Mouse (Mus musculus) liver, postnatal 0 days (tissue): ENCODE results near the gene Igsf9. TPM values are rescaled to one million over a fixed set of nuclear protein-coding genes. Genes with fewer than 3 reads are reported as not detected.
A peak's percentile ranks its signal among the peaks of the same experiment; 100 is the strongest.

Experiments used
- ATAC-seq: fragments of 200-750 bp; cut with Nextera tagmentation; 2 replicates; pipeline ENCODE4 v1.8.0; 2017; ENCODE audit warnings: mild to moderate bottlenecking, moderate library complexity
- DNase-seq: peaks from one replicate; pipeline ENCODE4 v3.0.0-alpha.2; 2016
- H3K27ac ChIP-seq: fragments of 300-500 bp; sonication (generic); 2 replicates; pipeline ENCODE4 v1.5.1; 2014; ENCODE audit warnings: antibody characterized with exemption, moderate library complexity, mild to moderate bottlenecking, low read depth
- H3K27me3 ChIP-seq: fragments of 300-500 bp; sonication (generic); 2 replicates; pipeline ENCODE4 v1.6.1; 2014; ENCODE audit warnings: low read length, control low read depth, mixed read lengths; ENCODE audit not compliant: insufficient read depth
- H3K36me3 ChIP-seq: fragments of 300-500 bp; sonication (generic); replicated peaks from 2 replicates; pipeline ENCODE4 v1.6.1; 2014; ENCODE audit warnings: mild to moderate bottlenecking, control low read depth, low read length, moderate library complexity, mixed read lengths; ENCODE audit not compliant: insufficient read depth
- H3K4me1 ChIP-seq: fragments of 300-500 bp; sonication (generic); 2 replicates; pipeline ENCODE4 v1.6.1; 2014; ENCODE audit warnings: antibody characterized with exemption, mild to moderate bottlenecking, control low read depth; ENCODE audit not compliant: insufficient read depth
- H3K4me2 ChIP-seq: fragments of 300-500 bp; sonication (generic); 2 replicates; pipeline ENCODE4 v1.6.1; 2014; ENCODE audit warnings: low read depth, mild to moderate bottlenecking, low read length, moderate library complexity, mixed read lengths
- H3K4me3 ChIP-seq: fragments of 300-500 bp; sonication (generic); 2 replicates; pipeline ENCODE4 v1.5.1; 2014; ENCODE audit warnings: low read depth, low read length
- H3K9ac ChIP-seq: fragments of 300-500 bp; sonication (generic); replicated peaks from 2 replicates; pipeline ENCODE4 v1.6.1; 2014; ENCODE audit warnings: mild to moderate bottlenecking, moderate library complexity
- H3K9me3 ChIP-seq: fragments of 300-500 bp; sonication (generic); 2 replicates; pipeline ENCODE4 v1.6.1; 2016; ENCODE audit warnings: mild to moderate bottlenecking, control low read depth, low read length, mixed read lengths
- CTCF ChIP-seq: sonication (generic); IDR thresholded peaks from 2 replicates; pipeline ENCODE4 v1.5.1; 2016; ENCODE audit warnings: antibody characterized with exemption, low read depth
- EP300 ChIP-seq: IDR thresholded peaks from 2 replicates; pipeline ENCODE4 v1.6.1; 2016; ENCODE audit warnings: antibody characterized with exemption, low read depth, mild to moderate bottlenecking
- WGBS: fragments of 180-500 bp; shearing (Covaris S2); extraction: QIAGEN DNeasy Blood & Tissue Kit; methylation state at CpG from one replicate; pipeline ENCODE4 v1.1.7; 2014; ENCODE audit not compliant: insufficient replicate concordance; 5-methylcytosine and 5-hydroxymethylcytosine counted together
- polyA plus RNA-seq: library from polyadenylated mRNA; unstranded; fragments of >200 nt; fragmentation: Nextera tagmentation; extraction: Ambion mirVana; gene quantifications from 2 replicates; pipeline ENCODE4 v1.2.1, GENCODE M21; 2015

Igsf9 gene
- polyA plus RNA-seq, 1 experiment from 2014 or later, result 0.73 TPM

DNA sequence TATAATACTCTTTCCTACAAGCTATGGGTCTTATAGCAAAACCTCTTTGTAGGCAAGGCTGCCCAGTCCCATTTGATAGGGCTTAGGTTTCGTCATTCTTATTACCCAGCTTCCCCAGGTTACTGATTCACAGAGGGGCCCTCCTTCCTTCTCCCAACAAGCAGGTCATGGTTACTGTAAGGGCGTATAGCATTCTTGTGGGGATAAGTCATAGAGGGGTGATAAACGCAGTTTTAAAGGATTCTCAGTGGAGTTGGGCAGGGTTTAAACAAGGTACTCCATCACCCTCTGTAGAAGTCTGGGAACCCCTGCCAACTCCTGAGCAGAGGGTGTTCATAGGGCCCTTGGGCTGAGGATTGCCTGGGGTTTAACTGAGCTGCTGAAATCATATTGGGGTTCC, 19.1 kb upstream of the Igsf9 start:
- Histone ChIP-seq H3K27me3 (no peaks in the 10 kb centered on the region), H3K4me1 (peaks cover 12% of the 10 kb centered on the region; the same call in 1 of the 2 replicates), H3K27ac (no peak overlapping the region), H3K4me2 (no peak overlapping the region), H3K4me3 (no peak overlapping the region), H3K36me3 (no peaks in the 10 kb centered on the region), H3K9ac (no peak overlapping the region), H3K9me3 (no peaks in the 10 kb centered on the region)
- 47% methylated on average over 3 of the region's 3 CpGs for WGBS
- no peak for DNase-seq
- peak; percentile 49; the same call in 1 of the 2 replicates for ATAC-seq
- TF ChIP-seq EP300 (no peak), CTCF (no peak)

DNA sequence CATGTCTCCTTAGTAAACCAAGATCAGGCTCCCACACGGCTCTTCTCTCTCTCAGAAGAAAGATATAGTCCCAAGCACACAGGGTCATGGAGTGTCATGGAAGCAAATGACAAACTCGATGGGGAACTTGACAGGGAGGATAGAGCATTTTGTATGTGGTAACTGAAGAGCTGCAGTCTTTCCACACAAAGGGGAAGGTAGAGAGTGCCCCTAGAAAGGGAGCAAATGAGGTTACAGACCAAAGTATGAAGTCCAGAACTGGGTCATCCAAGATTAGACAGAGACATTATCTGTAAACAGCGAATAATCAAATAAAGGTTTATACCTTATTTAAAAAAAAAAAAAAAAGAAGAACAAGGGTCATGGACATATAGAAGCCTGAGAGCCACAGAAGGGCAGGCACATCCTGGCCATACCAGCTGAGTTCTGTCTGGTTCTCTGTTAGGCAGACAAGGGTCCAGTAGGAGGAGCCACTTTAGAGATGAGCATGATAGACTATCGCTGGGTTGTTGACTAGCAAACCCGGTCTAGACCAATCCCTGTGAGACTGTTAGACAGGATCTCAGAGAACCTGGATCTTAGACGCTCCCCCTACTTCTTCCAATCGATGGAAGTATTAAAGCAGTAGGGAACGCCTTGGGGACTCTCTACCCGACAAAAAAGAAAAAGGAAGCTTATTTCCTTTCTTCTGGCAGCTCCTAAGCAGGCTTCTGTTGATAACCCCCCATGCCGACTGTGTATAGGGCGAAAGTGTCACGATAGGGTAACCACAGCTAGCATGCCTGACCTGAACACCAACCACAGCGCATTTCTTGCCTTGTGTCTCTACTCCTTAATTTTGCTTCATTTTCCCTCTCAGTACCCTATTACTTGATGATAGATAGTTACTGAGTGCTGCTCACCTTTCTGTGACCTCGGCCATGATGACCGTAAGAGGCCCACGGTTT, 17.9 kb upstream of the Igsf9 start:
- WGBS, result 42% methylated on average over 16 of the region's 16 CpGs
- no peaks in the 10 kb centered on the region for H3K27me3 ChIP-seq
- H3K9ac ChIP-seq, result no peak overlapping the region
- H3K4me1 ChIP-seq, result peaks cover 12% of the 10 kb centered on the region; the same call in 1 of the 2 replicates
- TF ChIP-seq EP300, result no peak
- TF ChIP-seq CTCF, result 0 out of 2 replicates have a peak, but pooled peaks have one; percentile 13
- no peak overlapping the region for H3K4me2 ChIP-seq
- ATAC-seq (no peak), DNase-seq (no peak)
- no peak overlapping the region for H3K4me3 ChIP-seq
- no peaks in the 10 kb centered on the region for H3K9me3 ChIP-seq
- H3K27ac ChIP-seq, result no peak overlapping the region
- no peaks in the 10 kb centered on the region for H3K36me3 ChIP-seq

DNA sequence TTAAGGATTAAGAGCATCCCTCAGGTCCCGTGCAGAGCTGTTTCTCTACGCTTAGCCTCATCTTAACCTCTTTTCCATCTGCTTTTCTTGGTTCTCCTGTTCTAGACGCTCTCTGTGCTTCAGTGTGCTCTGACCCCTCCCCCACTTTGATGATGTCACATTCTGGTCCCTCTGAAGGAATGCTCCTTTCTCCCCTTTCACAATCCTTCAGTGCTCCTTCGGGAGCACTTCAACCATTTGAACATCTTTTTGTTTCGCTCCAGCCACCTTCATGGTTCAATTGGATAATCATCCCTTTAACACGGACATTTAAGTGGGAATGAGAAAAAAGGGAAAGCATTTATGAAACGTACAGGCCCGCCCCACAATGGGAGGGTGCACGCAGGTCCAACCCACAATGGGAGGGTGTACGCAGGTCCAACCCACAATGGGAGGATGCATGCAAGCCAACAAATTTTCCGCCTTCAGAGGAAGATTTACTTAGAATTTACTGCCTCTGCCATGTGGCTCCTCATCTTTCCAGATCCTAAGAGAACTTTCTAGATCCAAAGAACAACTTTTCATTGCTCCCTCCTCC, 13.2 kb upstream of the Igsf9 start:
- ATAC-seq, result no peak
- WGBS, result 82% methylated on average over 11 of the region's 11 CpGs
- Histone ChIP-seq H3K9ac (no peak overlapping the region), H3K27ac (no peak overlapping the region), H3K27me3 (no peaks in the 10 kb centered on the region), H3K4me2 (no peak overlapping the region), H3K9me3 (no peaks in the 10 kb centered on the region), H3K4me1 (0 out of 2 replicates have a peak, but pooled peaks cover 7% of the 10 kb centered on the region), H3K36me3 (no peaks in the 10 kb centered on the region), H3K4me3 (no peak overlapping the region)
- TF ChIP-seq CTCF (no peak), EP300 (no peak)
- no peak for DNase-seq

DNA sequence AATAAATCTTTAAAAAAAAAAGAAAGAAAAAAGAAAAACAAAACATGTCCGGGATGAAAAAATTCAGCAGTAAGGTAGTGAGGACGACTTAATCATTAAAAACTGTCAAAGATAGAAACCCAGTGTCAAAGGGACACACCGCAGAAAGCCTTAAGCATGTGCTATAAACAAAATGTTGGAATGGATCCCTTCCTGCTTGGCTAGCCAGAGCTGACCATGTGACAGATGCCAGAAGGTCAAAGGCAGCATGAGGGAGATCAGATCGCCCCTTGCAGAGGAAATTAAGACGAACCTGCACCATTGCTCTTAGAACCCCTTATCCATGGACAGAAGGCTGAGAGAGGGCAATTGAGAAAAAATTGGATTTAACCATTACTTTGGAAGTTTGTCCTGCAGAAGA, 12.2 kb upstream of the Igsf9 start:
- no peak overlapping the region for H3K4me3 ChIP-seq
- H3K9me3 ChIP-seq, result no peaks in the 10 kb centered on the region
- no peak overlapping the region for H3K4me2 ChIP-seq
- peaks cover 6% of the 10 kb centered on the region; the same call in 1 of the 2 replicates for H3K4me1 ChIP-seq
- TF ChIP-seq EP300, result no peak
- TF ChIP-seq CTCF, result no peak
- ATAC-seq (no peak), DNase-seq (no peak)
- no peaks in the 10 kb centered on the region for H3K27me3 ChIP-seq
- no peak overlapping the region for H3K27ac ChIP-seq
- WGBS, result 63% methylated on average over 5 of the region's 5 CpGs
- H3K36me3 ChIP-seq, result no peaks in the 10 kb centered on the region
- no peak overlapping the region for H3K9ac ChIP-seq

DNA sequence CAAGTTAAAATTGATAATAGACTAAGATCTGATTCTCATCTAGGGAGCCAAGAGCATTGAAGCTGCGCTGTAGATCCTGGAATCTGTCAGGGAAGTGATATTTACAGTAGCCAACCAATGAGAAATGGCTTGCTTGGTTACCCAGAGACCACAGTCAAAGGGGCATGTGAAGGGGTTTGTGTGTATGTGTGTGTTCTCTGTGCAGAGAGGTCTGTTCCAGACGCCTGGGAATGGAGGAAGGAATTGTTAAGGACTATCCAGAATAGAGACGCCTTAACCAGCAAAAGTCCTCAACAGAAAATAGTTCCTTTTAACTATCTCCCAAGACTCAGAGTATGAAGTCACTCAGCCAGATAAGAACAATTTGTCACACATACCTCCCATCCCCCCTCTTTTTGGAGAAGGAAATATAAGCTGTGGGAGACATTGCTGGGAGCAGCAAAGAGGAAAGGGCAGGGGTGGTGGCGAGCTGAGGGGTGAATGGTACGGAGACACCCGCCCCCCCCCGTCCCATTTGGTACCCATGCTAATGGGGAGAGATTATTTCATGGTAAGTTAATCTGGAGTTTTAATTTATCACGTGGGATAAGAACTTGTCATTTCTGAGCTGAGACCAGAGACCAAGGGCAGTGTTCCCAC, 11.7 kb upstream of the Igsf9 start:
- Histone ChIP-seq H3K9me3 (no peaks in the 10 kb centered on the region), H3K27ac (no peak overlapping the region), H3K4me2 (no peak overlapping the region), H3K36me3 (no peaks in the 10 kb centered on the region), H3K4me3 (no peak overlapping the region), H3K27me3 (no peaks in the 10 kb centered on the region), H3K4me1 (peaks cover 11% of the 10 kb centered on the region), H3K9ac (no peak overlapping the region)
- TF ChIP-seq CTCF (no peak), EP300 (no peak)
- DNase-seq, result no peak
- no peak for ATAC-seq
- 41% methylated on average over 8 of the region's 8 CpGs for WGBS

DNA sequence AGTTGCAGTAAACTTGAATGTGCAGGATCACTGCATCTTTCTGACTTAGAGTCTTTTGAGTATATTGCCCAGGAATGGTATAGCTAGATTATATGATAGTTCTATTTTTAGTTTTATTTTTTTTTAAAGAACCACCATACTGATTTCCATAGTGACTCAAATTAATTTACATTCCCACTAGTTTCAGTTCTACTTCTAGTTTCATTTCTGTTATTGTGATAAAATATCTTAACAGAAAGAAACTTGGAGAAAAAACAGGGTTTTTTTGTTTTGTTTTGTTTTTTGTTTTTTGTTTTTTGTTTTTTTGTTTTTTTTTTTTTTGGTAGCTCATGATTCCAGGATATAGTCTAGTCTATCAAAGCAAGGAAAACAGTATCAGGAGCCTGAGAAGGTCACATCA, 8.7 kb upstream of the Igsf9 start:
- no peak overlapping the region for H3K4me2 ChIP-seq
- no peak overlapping the region for H3K4me3 ChIP-seq
- no peaks in the 10 kb centered on the region for H3K36me3 ChIP-seq
- no peaks in the 10 kb centered on the region for H3K9me3 ChIP-seq
- DNase-seq, result no peak
- TF ChIP-seq CTCF, result no peak
- TF ChIP-seq EP300, result no peak
- H3K9ac ChIP-seq, result no peak overlapping the region
- peaks cover 19% of the 10 kb centered on the region for H3K4me1 ChIP-seq
- ATAC-seq, result no peak
- no peaks in the 10 kb centered on the region for H3K27me3 ChIP-seq
- H3K27ac ChIP-seq, result no peak overlapping the region
